In genomic region chr1:188951091-188951490, GRCm38 (mm10) we compare ENCODE assay signal across 22 mouse cellular contexts. TPM values are rescaled to one million over a fixed set of nuclear protein-coding genes. Genes with fewer than 3 reads are reported as not detected.
DNase-seq lines count a peak whose midpoint lies in the region; ATAC-seq and TF ChIP-seq lines count a peak whose summit lies in the region.
"Had no signal": no experiment of that assay in that cellular context is flagged by ENCODE, and none has a peak within 500 bp of the region (broad histone marks: within the 10 kb centered on the region; RNA-seq: fewer than 3 reads in every experiment).

No protein-coding gene starts in this region.

- 67% methylated on average over 6 of the region's 6 CpGs for WGBS in lung, embryonic 14.5 days
- 42% methylated on average over 6 of the region's 6 CpGs for WGBS in lung, embryonic 15.5 days
- WGBS in lung, embryonic 16.5 days: 60% methylated on average over 6 of the region's 6 CpGs
- WGBS in lung, adult 2 months: 65% methylated on average over 6 of the region's 6 CpGs
- 58% methylated on average over 6 of the region's 6 CpGs for WGBS in lung, postnatal 0 days

- H3K27me3 ChIP-seq in lung, embryonic 14.5 days (ENCODE audit: insufficient read depth, low read length): no peaks in the 10 kb centered on the region
- no peaks in the 10 kb centered on the region for H3K27me3 ChIP-seq in lung, embryonic 15.5 days
- H3K27me3 ChIP-seq in lung, embryonic 16.5 days (ENCODE audit: control insufficient read depth, insufficient read depth, low read depth, low read length): no peaks in the 10 kb centered on the region
- H3K27me3 ChIP-seq in lung, postnatal 0 days (replicated peaks; ENCODE audit: insufficient read depth, low read length): no peaks in the 10 kb centered on the region
- H3K27me3 ChIP-seq: CH12.LX had no signal

- DNase-seq in lung, embryonic 14.5 days: peak; percentile 66
- DNase-seq in lung, postnatal 10 days: no peak
- no peak for DNase-seq in lung, postnatal 14 days
- no peak for DNase-seq in lung, adult 2 months
- no peak for DNase-seq in lung, postnatal 0 days (ENCODE audit: low spot score)
- no peak for DNase-seq in lung, postnatal 36 days
- DNase-seq: adrenal gland, adult 2 months; adrenal gland, adult 8-10 months; adrenal gland, postnatal 10 days; adrenal gland, postnatal 14 days; adrenal gland, postnatal 25 days; adrenal gland, postnatal 36 days; B cell, adult 2 months; cerebellum, adult 11 months; cerebellum, adult 11-12 months had no signal

- H3K36me3 ChIP-seq in lung, embryonic 14.5 days (ENCODE audit: insufficient read depth): no peaks in the 10 kb centered on the region
- no peaks in the 10 kb centered on the region for H3K36me3 ChIP-seq in lung, embryonic 15.5 days
- H3K36me3 ChIP-seq in lung, embryonic 16.5 days (ENCODE audit: control insufficient read depth, insufficient read depth, low read length): no peaks in the 10 kb centered on the region
- no peaks in the 10 kb centered on the region for H3K36me3 ChIP-seq in lung, postnatal 0 days (ENCODE audit: insufficient read depth, low read length)
- H3K36me3 ChIP-seq: G1E had no signal

- no peaks in the 10 kb centered on the region for H3K9me3 ChIP-seq in lung, embryonic 14.5 days (ENCODE audit: low read depth, low read length)
- H3K9me3 ChIP-seq in lung, embryonic 15.5 days: no peaks in the 10 kb centered on the region
- H3K9me3 ChIP-seq in lung, embryonic 16.5 days (ENCODE audit: control insufficient read depth, low read length): no peaks in the 10 kb centered on the region
- H3K9me3 ChIP-seq in lung, postnatal 0 days (ENCODE audit: low read length): no peaks in the 10 kb centered on the region

- 0 out of 2 replicates have a peak, but pooled peaks cover 6% of the 10 kb centered on the region for H3K4me1 ChIP-seq in lung, embryonic 14.5 days (ENCODE audit: insufficient read depth)
- peaks cover 6% of the 10 kb centered on the region; the same call in 1 of the 2 replicates for H3K4me1 ChIP-seq in lung, embryonic 15.5 days
- H3K4me1 ChIP-seq in lung, embryonic 16.5 days (replicated peaks; ENCODE audit: control insufficient read depth, insufficient read depth, low read length): no peaks in the 10 kb centered on the region
- H3K4me1 ChIP-seq in lung, adult 2 months (ENCODE audit: control insufficient read depth, insufficient read depth, low read length): no peaks in the 10 kb centered on the region
- H3K4me1 ChIP-seq in lung, postnatal 0 days (ENCODE audit: insufficient read depth, low read depth, low read length): no peaks in the 10 kb centered on the region

- H3K4me3 ChIP-seq in lung, embryonic 14.5 days (ENCODE audit: low read depth, low read length): no peak overlapping the region
- H3K4me3 ChIP-seq in lung, embryonic 15.5 days: no peak overlapping the region
- no peak overlapping the region for H3K4me3 ChIP-seq in lung, embryonic 16.5 days (ENCODE audit: low read length)
- H3K4me3 ChIP-seq in lung, adult 2 months (replicated peaks; ENCODE audit: extremely low read depth, low read depth, low read length): no peak overlapping the region
- H3K4me3 ChIP-seq in lung, postnatal 0 days (ENCODE audit: low read depth, low read length): no peak overlapping the region

- no peak overlapping the region for H3K9ac ChIP-seq in lung, embryonic 14.5 days
- no peak overlapping the region for H3K9ac ChIP-seq in lung, embryonic 15.5 days
- H3K9ac ChIP-seq in lung, embryonic 16.5 days (ENCODE audit: low read length): no peak overlapping the region
- H3K9ac ChIP-seq in lung, postnatal 0 days (replicated peaks; ENCODE audit: low read depth): no peak overlapping the region

- no peak for TF ChIP-seq POLR2A in lung, adult 2 months (IDR thresholded peaks at IDR 0.05; ENCODE audit: borderline replicate concordance, extremely low read depth, low read depth, low read length)

- ATAC-seq in lung, embryonic 14.5 days (ENCODE audit: insufficient read depth): peak; percentile 62; the same call in 1 of the 2 replicates
- peak; percentile 55; the same call in 1 of the 2 replicates for ATAC-seq in lung, embryonic 15.5 days (ENCODE audit: borderline replicate concordance, extremely low read depth, low FRiP score, low TSS enrichment)
- ATAC-seq in lung, embryonic 16.5 days (ENCODE audit: low read depth): peak; percentile 20; the same call in 1 of the 2 replicates
- peak; percentile 14; the same call in 1 of the 2 replicates for ATAC-seq in lung, postnatal 0 days
- ATAC-seq: activated CD4-positive, CD25-positive, alpha-beta regulatory T cell, adult 4 months; CD4-positive, CD25-positive, alpha-beta regulatory T cell, adult 4 months; Patski had no signal

- no peak overlapping the region for H3K27ac ChIP-seq in lung, embryonic 14.5 days (ENCODE audit: low read depth)
- H3K27ac ChIP-seq in lung, embryonic 15.5 days: no peak overlapping the region
- H3K27ac ChIP-seq in lung, embryonic 16.5 days (ENCODE audit: low read length): no peak overlapping the region
- H3K27ac ChIP-seq in lung, postnatal 0 days (ENCODE audit: low read length): no peak overlapping the region

- H3K4me2 ChIP-seq in lung, embryonic 14.5 days: no peak overlapping the region
- no peak overlapping the region for H3K4me2 ChIP-seq in lung, embryonic 15.5 days
- H3K4me2 ChIP-seq in lung, embryonic 16.5 days (ENCODE audit: low read depth, low read length): no peak overlapping the region
- H3K4me2 ChIP-seq in lung, postnatal 0 days (replicated peaks; ENCODE audit: low read depth, low read length): no peak overlapping the region

- TF ChIP-seq CTCF in lung, embryonic 14.5 days (IDR thresholded peaks at IDR 0.05; ENCODE audit: low read depth): no peak
- no peak for TF ChIP-seq CTCF in lung, adult 2 months (IDR thresholded peaks at IDR 0.05; ENCODE audit: insufficient read depth, low read length)
- TF ChIP-seq CTCF in lung, postnatal 0 days (IDR thresholded peaks at IDR 0.05): no peak

- TF ChIP-seq EP300 in lung, postnatal 0 days (IDR thresholded peaks at IDR 0.05): no peak

RNA-seq across cellular contexts. Expression of gene Kctd3, which starts 56.5 kb away (rescaled TPM):
- polyA plus RNA-seq in lung, embryonic 14.5 days (2014; fragmentation: Nextera tagmentation; extraction: Ambion mirVana): 38.7 and 45.9 TPM in 2 replicates
- polyA plus RNA-seq in lung, embryonic 15.5 days (2015; fragmentation: Nextera tagmentation; extraction: Ambion mirVana): 33.2 and 33.9 TPM in 2 replicates
- 24.5 and 26.3 TPM in 2 replicates for polyA plus RNA-seq in lung, embryonic 16.5 days (2015; fragmentation: Nextera tagmentation; extraction: Ambion mirVana)
- 34.0 and 40.0 TPM in 2 replicates for polyA plus RNA-seq in lung, adult 2 months (2012; rRNA removed)
- polyA plus RNA-seq in lung, postnatal 0 days (2015; fragmentation: Nextera tagmentation; extraction: Ambion mirVana): 19.3 and 22.5 TPM in 2 replicates
